Mouse (Mus musculus): ENCODE data around the gene G0s2.

G0s2 gene

GRCm38 (mm10) chr1:193252616-193253015 is 20.4 kb downstream of the G0s2 start:
- DNase-seq (ENCODE audit: low spot score) = no peak

DNA sequence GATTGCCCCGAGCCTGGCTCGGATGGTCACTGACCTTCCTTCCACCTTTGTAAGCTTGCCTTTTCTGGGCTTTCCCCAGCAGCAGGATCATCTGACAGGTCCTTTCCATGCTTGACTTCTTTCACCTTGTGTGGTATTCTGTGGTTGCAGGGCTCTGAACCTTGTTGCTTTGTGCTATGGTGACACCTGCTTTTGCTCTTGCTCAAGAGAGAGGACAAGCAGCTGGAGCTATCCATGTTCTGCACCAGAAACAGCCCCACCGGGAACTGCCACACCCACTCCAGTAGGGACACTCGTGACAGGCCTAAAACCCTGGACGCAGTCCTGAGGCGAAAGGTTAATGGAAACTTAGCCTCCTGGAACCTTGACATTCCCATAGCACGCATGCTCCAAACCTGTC is 21.6 kb downstream of the G0s2 start:
- DNase-seq (ENCODE audit: low spot score) = no peak

GRCm38 (mm10) chr1:193250026-193250425 is 23.0 kb downstream of the G0s2 start:
- DNase-seq (ENCODE audit: low spot score) = no peak

DNA sequence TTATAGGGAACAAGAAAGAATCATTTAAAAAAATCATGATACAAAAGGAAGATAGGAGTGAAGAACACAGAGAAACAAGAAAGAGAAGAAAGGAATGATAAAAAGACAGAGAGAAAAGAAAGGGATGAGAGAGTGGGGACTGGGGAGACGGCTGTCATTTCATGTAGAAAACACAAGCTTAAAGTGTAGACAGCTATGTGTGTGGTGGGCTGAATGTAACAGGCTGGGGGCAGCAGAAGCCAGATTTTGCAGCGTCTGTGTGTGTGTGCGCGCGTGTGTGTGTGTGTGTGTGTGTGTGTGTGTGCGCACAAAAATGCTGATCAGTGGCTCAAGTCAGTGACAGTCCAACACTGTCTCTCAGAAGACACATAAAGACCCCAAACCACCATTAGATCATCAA is 28.8 kb downstream of the G0s2 start:
- no peak for DNase-seq (ENCODE audit: low spot score)

- no peak for DNase-seq (ENCODE audit: low spot score)
These were observed 29.3 kb downstream of the G0s2 start for GRCm38 (mm10) chr1:193243571-193244193.

GRCm38 (mm10) chr1:193242863-193243262 is 30.2 kb downstream of the G0s2 start:
- no peak for DNase-seq (ENCODE audit: low spot score)

GRCm38 (mm10) chr1:193242238-193242637 is 30.8 kb downstream of the G0s2 start:
- DNase-seq (ENCODE audit: low spot score) = peak; percentile 87

DNA sequence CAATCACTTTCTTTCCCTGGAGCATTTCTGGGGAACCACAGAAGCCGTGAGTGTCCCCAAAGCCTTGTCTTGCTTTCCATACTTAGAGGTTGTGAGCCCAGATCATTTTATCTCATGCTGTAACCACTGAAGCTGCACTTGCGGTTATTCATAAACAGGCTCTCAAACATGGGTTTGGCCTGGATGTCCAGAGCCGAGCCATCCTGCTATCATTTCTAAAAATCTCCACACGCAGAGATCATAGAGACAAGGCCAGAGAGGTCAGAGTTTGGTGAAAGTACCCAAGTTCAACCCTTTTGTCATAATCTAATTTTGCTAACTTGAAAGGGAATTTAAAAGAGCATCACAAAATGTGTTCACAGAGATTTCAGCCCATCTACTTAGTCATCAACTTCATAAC is 31.6 kb downstream of the G0s2 start:
- no peak for DNase-seq (ENCODE audit: low spot score)

GRCm38 (mm10) chr1:193238426-193238825 is 34.6 kb downstream of the G0s2 start:
- no peak for DNase-seq (ENCODE audit: low spot score)

DNA sequence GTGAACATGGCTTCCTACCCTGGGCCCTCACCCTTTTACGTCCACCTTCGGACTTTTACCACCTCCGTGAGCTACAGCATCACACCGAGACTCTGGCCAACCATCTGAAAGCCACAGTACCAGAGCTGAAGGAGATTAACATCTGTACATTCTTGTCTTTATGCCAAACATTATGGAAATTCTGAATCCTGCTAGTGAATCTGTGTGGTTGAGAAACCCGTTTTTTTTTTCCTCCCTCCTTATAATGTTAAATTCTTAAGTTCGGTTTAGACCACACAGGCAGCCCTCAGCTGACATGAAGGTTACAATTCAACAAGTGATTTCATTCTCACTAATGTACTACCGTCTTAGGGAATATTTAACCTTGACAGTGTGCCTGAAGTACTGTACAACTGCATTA is 38.1 kb downstream of the G0s2 start:
- no peak for DNase-seq (ENCODE audit: low spot score)

GRCm38 (mm10) chr1:193234130-193234645 is 38.8 kb downstream of the G0s2 start:
- no peak for DNase-seq (ENCODE audit: low spot score)

- no peak for DNase-seq (ENCODE audit: low spot score)
These were observed 40.3 kb downstream of the G0s2 start for GRCm38 (mm10) chr1:193232732-193233131.

DNA sequence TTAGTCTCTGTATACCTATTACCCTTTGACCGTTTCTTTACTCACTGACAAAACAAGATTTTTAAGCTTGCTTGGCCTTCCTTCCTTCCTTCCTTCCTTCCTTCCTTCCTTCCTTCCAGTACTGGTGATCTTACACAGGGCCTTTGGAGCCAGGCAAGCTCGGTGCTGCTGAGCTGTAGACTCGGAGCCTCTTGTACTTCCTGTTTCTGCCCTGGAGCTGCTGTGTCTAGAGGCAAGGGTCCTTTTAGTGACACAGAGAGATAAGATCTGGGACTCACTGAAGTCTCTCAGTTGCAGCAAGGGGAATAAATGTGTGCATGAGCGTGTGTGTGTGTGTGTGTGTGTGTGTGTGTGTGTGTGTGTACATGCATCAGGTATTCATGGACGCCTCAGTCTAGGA is 42.1 kb downstream of the G0s2 start:
- no peak for DNase-seq (ENCODE audit: low spot score)

- no peak for DNase-seq (ENCODE audit: low spot score)
These were observed 42.5 kb downstream of the G0s2 start for GRCm38 (mm10) chr1:193230531-193230930.

DNA sequence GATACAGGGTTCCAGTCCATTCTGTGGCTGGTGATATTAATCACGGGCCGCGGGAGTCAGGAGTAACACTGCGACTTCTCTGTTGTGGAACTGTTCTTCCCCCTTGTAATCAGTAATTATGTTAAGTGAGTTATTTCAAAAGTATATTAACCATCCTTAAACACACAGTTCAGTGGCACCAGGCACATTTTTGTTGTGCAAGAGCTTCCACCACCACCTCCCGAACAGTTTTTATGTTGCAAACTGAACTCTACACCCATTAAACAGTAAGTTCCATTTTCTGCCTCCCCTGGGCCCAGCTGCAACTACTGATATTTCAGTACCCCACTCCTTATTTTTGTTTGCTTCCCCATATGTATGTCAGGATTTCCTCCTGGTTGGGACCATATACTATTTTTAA is 43.4 kb downstream of the G0s2 start:
- DNase-seq (ENCODE audit: low spot score) = no peak

DNA sequence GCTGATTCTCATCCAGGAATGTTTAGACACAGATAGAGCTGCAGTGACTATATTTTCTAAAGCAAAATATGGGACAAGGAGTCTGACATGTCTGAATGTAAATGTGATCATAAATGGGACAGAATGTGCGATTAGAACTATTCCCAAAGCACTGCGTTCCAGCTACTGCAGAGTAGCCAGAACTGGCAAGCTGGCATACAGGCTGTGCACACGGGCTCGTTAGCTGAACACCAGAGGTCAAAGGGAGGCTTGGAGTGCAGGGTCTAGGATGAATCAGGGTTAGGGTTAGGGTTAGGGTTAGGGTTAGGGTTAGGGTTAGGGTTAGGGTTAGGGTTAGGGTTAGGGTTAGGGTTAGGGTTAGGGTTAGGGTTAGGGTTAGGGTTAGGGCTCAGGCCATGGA is 45.5 kb downstream of the G0s2 start:
- DNase-seq (ENCODE audit: low spot score) = no peak

DNA sequence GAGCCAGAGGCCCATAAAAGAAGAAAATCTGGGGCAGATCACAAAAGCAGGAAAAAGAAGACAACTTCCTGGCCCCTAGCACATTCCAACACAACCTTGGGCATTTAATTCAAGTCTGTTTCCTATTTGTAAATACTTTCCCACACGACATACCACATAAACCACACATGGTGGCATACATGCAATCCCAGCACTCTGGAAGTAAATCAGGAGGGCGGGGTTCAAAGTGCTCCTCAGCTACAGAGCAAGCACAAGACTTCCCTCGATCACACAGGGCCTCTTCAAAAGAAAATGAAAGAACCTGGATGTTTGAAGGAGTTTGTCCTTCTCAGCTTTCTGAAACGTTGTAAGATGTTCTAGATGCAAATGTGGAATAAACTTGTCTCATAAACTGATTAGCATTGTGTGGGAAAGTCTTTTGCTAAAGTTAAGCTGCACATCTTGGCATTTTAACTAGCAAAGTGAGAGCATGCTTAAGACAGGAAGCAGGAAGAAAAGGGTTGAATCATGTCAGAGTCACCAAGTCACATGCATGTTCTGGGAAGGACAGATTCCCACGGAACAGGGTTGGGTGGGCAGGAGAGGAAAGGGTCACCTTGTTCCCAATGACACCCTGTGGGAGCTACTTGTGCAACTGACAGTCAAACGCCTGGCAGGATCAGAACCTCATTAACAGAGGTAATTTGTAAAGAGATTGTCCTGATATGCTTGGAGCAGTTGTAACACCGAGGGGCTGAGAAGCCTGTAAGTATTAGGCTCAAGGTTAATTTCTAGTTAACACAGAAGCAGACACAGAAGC is 46.1 kb downstream of the G0s2 start:
- no peak for DNase-seq (ENCODE audit: low spot score)

DNA sequence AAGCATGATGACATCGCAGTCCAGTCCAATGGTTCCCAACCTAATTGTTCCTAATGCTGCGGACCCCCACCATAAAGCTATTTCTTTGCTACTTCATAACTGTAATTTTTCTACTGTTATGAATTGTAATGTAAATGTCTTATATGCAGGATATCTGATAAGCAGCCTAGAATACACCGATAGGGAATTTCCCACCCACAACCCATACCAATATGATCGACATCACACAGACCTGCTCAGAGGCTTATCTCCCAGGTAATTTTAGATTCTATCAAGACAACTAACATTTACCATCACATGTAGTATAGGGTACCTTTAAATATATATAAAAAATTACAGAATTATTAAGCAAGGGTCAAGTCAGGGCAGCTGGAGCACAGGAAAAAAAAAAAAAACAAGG is 46.9 kb downstream of the G0s2 start:
- no peak for DNase-seq (ENCODE audit: low spot score)

DNA sequence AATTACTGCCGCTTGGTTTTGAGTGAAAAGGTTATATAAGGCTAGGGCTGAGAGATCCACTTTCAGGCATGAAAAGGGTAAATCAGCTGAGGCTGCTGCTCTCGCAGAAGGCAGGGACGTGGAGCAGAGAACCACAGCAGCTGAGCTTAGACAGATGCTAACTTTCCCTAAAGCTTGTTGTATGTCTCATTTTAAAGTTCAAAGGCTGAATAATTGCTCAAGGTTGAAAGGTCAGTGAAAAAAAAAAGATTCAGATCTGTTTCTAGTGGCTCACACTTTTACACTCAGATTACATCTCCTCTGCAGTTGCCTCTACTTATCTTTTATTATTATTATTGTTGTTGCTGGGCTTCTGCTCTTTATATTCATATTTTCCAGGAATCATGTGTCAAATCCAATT is 47.5 kb downstream of the G0s2 start:
- DNase-seq (ENCODE audit: low spot score) = no peak
